In the genomic region with DNA sequence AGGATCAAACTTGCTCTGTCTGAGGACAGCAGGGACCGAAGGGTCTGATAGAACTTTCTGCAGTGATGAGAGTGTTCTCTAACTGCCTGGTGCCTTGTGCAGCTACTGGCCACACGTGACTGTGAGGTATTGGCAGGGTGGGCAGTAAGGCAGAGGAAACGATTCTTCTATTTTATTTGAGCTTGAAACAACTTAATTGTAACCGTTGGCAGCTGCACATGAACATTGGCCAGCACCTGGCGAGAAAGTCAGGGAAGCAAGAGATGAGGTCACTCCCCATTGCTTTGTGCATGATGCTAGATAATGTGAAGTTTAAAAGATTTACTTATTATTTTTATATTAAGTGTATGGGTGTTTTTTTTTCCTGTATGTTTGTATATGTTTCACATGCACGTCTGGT, we compare ENCODE assay signal across 18 mouse cellular contexts.
"Had no signal": no experiment of that assay in that cellular context is flagged by ENCODE, and none has a peak within 500 bp of the region (broad histone marks: within the 10 kb centered on the region; RNA-seq: fewer than 3 reads in every experiment).

No protein-coding gene starts in this region.

- H3K4me1 ChIP-seq: midbrain, embryonic 10.5 days; neural tube, embryonic 12.5 days; neural tube, embryonic 15.5 days had no signal

- H3K27ac ChIP-seq: limb, embryonic 13.5 days; liver, embryonic 12.5 days; liver, embryonic 15.5 days; lung, embryonic 15.5 days; midbrain, embryonic 10.5 days; neural tube, embryonic 12.5 days; neural tube, embryonic 15.5 days had no signal

- H3K4me2 ChIP-seq: limb, embryonic 13.5 days; liver, embryonic 12.5 days; liver, embryonic 15.5 days; lung, embryonic 15.5 days; neural tube, embryonic 12.5 days; neural tube, embryonic 15.5 days had no signal

- ATAC-seq: liver, embryonic 12.5 days had no signal

- DNase-seq: kidney, adult 9 months; kidney, postnatal 14 days; left cerebral cortex, postnatal 4 days; lung, postnatal 10 days; midbrain, embryonic 14.5 days; right cerebral cortex, adult 18-20 months; right cerebral cortex, postnatal 14 days; right cerebral cortex, postnatal 4 days; thymus, adult 18-20 months; thymus, postnatal 36 days had no signal

- H3K4me3 ChIP-seq: limb, embryonic 13.5 days; liver, embryonic 12.5 days; liver, embryonic 15.5 days; lung, embryonic 15.5 days; megakaryocyte, embryonic 14.5 days; midbrain, embryonic 10.5 days; neural tube, embryonic 12.5 days; neural tube, embryonic 15.5 days had no signal

- H3K9ac ChIP-seq: limb, embryonic 13.5 days; liver, embryonic 12.5 days; liver, embryonic 15.5 days; lung, embryonic 15.5 days; neural tube, embryonic 12.5 days; neural tube, embryonic 15.5 days had no signal

- H3K27me3 ChIP-seq: limb, embryonic 13.5 days; liver, embryonic 12.5 days; liver, embryonic 15.5 days; lung, embryonic 15.5 days; neural tube, embryonic 12.5 days; neural tube, embryonic 15.5 days had no signal

- H3K36me3 ChIP-seq: limb, embryonic 13.5 days; liver, embryonic 12.5 days; liver, embryonic 15.5 days; lung, embryonic 15.5 days; midbrain, embryonic 10.5 days; neural tube, embryonic 12.5 days; neural tube, embryonic 15.5 days had no signal

- H3K9me3 ChIP-seq: limb, embryonic 13.5 days; liver, embryonic 12.5 days; liver, embryonic 15.5 days; lung, embryonic 15.5 days; midbrain, embryonic 10.5 days; neural tube, embryonic 12.5 days; neural tube, embryonic 15.5 days had no signal
